Mouse (Mus musculus): ENCODE measurements at regions not wholly inside any gene's neighbourhood (a gene's known extent, or its start where the extent isn't known, plus 50 kb on each side); places are given as distances from the start of the nearest gene placed in this dataset.

- DNase-seq, result no peak
Observed at GRCm38 (mm10) chr10:118501571-118501970, 60.7 kb downstream of the Ifng start.

DNA sequence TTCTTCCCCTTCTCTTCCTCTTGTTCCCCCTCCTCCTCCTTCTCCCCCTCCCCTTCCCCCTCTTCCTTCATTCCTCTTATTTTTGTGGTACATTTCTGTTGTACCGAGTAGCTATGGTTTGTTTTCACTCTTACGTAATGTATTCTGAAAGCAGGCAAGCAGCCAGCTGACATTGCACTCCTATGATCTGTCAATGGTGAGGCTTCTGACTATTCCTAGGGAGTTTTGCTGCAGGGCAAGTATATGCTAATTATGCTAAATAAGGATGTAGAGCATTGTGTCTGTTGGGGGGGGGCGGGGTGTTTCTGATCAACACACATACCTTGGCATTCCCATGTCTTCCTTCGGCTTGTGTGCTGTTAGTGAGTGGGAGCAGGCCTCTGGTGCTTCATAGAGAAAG is 64.0 kb downstream of the Ifng start:
- DNase-seq, result no peak

- DNase-seq, result no peak
Observed at GRCm38 (mm10) chr10:118506154-118506553, 65.3 kb downstream of the Ifng start.

DNA sequence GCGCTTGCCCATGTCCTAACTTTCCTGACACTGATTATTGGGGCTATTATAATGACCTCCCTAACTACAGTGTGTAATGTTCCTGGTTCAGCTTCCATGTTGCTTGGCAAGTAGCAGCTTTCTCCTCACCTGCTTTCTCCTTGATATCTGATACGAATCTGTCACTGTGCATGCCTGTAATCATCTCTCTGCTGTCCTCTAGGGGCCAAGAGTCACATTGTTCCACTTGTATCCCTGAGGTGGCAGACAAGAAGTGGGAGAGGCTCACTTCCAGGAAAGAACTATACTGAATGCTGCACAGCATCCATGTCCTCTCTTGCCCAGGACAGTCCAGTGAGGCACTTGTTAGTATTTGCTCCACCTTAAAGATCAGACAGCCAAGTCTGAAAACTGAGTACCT is 66.8 kb downstream of the Ifng start:
- DNase-seq, result no peak

- no peak for DNase-seq
Observed at GRCm38 (mm10) chr10:118516839-118517238, 76.0 kb downstream of the Ifng start.

DNA sequence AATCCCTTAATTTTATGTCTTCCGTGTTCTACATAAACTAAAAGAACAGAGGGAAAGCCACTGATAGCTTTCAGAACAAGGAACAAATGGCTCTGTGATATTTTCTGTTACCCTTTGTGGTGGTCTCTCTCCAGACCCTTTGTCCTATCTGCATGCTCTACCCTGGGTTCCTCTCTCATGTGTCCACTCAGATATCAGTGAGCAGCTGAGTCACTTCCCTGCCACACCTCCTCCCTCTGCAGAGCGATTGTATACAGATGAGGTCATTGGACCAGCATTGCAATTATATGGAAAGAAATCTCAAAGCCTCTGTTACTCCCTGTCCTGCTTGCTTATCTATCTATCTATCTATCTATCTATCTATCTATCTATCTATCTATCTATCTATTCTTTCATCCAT is 77.1 kb downstream of the Ifng start:
- no peak for DNase-seq

DNA sequence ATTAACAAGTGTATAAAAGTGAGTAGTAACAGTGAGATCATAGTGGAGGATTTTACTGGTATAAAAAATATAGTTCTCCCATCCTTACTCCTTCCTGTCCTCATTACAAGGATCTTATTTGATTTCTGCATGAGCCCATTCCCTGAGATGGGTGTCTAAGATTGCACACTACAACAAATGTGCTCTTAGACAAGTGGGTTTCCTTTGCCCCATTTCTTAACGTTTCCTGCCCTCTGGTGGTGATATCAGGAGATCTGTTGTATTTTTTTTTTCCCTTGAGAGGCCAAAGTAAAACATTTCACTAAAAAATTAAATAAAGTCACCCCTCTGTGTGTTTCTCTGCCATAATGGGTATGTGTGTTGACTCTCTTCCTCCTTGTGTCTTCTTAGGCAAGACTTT is 105.1 kb downstream of the Ifng start:
- no peak for DNase-seq

- DNase-seq, result no peak
Observed at GRCm38 (mm10) chr10:118550201-118550600, 109.4 kb downstream of the Ifng start.

GRCm38 (mm10) chr10:118558848-118559247 is 118.0 kb downstream of the Ifng start:
- DNase-seq, result no peak

- no peak for DNase-seq
Observed at GRCm38 (mm10) chr10:118564041-118564440, 123.2 kb downstream of the Ifng start.

DNA sequence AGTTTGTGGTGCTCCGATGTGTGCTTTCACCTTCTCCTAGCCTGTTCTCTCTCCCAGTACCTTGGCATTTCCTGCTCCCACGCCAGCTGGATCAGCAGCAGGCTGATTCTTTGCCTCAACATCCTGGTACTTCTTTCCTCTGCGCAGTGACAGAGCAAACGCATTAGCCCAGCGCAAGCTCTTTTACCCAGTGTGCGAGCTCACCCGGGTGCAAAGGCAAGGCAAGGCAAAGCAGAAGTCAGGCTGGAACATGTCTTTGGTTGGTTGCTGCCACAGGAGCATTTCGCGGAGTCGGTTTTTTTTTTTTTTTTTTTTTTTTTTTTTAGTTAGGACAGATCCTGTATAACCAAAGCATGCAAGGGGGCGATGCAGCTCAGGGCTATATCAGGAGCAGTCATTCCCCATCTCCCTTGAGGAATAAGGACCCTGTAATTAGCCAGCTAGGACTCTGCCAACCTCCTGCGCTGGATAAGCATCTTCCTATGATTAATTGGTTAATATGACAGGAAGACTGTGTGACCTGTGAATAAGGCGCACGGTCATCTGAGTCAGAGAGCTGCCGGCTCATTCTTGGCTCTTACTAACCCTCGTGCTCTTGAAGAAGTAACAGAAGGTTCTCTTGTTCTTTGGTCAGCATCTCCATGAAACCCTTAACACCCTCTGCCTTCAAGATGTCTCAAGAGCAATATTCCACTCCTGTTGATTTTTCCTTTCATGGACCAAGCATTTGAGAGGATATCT is 123.9 kb downstream of the Ifng start:
- no peak for DNase-seq

GRCm38 (mm10) chr10:118568617-118569016 is 127.8 kb downstream of the Ifng start:
- DNase-seq, result no peak

DNA sequence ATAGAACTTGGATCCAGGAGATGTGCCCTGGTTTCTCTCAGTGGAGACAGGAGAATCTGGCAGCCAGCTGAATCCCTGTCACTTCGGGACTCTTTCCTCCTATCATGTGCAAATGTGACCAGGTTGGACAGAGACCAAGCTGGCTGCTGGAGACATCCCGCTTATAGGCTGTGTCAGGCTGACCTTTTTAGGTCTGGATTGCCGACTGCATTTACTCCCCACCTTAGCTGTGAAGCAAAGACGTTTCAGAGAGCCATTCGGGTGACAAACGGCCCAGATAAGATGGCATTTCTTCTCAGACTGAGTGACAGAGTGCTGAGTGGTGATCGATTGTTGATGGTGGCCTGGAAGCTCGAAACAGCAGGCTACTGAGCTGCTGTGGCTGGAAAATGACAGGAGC is 128.6 kb downstream of the Ifng start:
- no peak for DNase-seq

- no peak for DNase-seq
Observed at GRCm38 (mm10) chr10:118573247-118573646, 132.4 kb downstream of the Ifng start.

DNA sequence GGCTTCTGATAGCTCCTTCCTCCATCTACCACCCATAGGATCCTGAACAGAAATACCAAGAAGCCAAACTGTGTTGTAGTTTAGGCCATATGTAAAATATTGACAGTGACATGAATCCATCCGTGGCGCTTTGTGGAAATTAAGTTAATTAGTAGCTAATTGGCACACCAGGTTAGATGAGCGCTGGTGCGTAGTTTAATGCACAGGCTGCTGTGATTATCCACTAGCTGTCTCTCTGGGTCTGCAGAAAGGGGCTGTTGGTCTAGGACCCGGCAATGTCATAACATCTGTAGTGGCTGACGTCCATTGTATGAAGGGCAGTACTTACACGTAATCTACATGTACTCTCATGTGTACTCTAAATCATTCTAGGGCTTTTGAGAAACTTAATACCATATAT is 134.7 kb downstream of the Ifng start:
- DNase-seq, result no peak

DNA sequence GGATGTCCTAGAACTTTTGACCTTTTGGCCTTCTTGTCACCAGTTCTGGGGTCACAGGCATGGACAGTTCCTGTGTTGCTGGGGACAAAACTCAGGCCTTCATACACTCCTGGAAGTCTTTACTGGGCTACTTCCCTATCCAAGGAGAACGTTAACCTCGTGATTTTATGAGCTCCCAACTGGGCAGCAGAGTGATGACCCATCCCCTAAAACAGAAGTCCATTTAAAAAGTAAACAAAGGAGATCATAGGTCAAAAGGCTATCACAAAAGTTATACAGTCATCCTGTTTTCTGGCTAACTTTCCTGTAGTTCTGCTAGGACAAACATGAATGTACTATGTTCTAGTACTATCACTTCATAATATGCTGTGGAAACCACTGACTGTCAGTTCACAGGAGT is 140.5 kb downstream of the Ifng start:
- no peak for DNase-seq

- DNase-seq, result no peak
Observed at GRCm38 (mm10) chr10:118585821-118586220, 145.0 kb downstream of the Ifng start.

DNA sequence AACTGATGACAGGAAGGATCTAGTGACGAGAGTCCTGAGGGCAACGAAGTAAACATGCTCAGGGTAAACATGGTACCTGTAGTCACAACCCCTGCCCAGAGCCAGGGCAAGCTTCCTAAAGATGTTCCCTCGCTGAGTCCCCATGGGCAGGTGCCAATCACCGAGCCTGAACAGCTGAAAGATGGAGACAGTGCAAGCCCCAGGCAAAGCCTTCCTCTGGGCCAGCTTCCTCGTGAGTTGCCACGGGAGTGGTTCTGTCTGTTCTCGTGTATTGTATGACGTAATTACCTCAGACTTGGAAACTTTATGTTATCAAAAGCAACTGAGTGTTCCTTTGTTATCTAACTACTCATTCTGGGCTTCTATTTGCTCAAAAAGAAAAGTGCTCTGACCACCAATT is 147.4 kb downstream of the Ifng start:
- no peak for DNase-seq

- peak; percentile 41 for DNase-seq
Observed at GRCm38 (mm10) chr10:118592648-118593368, 152.0 kb downstream of the Ifng start.

GRCm38 (mm10) chr10:118596206-118596605 is 155.4 kb downstream of the Ifng start:
- DNase-seq, result no peak

- DNase-seq, result no peak
Observed at GRCm38 (mm10) chr10:118598497-118598896, 157.7 kb downstream of the Ifng start.

GRCm38 (mm10) chr10:118599197-118599596 is 158.4 kb downstream of the Ifng start:
- DNase-seq, result no peak

GRCm38 (mm10) chr10:118599610-118600009 is 158.8 kb downstream of the Ifng start:
- no peak for DNase-seq

DNA sequence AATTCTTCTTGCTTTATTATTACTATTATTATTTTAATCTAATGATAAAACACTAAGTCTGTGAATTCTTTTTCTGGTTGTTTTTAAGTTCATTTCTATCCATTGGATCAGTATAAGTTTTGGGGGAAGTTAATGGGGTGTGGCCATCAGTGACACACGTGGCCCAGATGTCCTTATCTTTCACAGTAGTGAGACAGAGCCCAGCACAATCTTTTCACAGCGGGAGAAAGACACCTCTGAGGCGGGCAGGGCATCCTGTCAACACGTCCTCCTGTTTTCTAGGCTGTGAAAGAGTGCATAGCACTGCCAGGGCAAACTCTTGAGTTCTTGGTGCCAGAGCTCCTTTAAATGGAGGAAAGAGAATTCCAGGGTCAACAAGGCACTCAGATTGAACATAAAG is 162.1 kb downstream of the Ifng start:
- DNase-seq, result no peak
